Mouse (Mus musculus): ENCODE measurements around the gene Gm38100. TPM values are rescaled to one million over a fixed set of nuclear protein-coding genes. Genes with fewer than 3 reads are reported as not detected.

The Gm38100 gene
- polyA plus RNA-seq, 1 experiment from 2014 or later, result not detected

DNA sequence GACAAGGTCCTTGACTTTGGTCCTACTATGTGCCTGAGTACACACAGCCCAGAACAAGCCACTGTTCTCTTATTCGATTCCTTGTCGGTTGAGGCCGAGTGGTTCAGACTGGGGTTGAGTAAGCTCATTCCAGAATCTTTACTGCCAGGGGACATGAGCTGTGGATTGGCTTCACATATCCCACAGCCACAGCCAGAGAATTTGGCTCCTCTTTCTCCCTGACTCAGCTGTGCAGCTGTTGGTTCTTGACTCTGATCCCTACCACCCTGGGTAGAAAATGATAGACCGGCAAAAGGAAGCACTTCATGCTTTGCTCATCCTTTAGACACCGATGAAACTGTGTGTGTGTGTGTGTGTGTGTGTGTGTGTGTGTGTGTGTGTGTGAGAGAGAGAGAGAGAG, 11.3 kb downstream of the Gm38100 start:
- WGBS, result 96% methylated on average over 5 of the region's 5 CpGs
- H3K9me3 ChIP-seq, result no peaks in the 10 kb centered on the region
- H3K36me3 ChIP-seq (replicated peaks), result no peaks in the 10 kb centered on the region
- H3K4me1 ChIP-seq, result 0 out of 2 replicates have a peak, but pooled peaks cover 2% of the 10 kb centered on the region
- DNase-seq (ENCODE audit: low spot score), result no peak
- H3K27ac ChIP-seq (replicated peaks), result no peak overlapping the region
- no peaks in the 10 kb centered on the region; the same call in 1 of the 2 replicates for H3K27me3 ChIP-seq (replicated peaks; ENCODE audit: low read depth, poor library complexity, severe bottlenecking)
- no peak overlapping the region for H3K4me3 ChIP-seq

DNA sequence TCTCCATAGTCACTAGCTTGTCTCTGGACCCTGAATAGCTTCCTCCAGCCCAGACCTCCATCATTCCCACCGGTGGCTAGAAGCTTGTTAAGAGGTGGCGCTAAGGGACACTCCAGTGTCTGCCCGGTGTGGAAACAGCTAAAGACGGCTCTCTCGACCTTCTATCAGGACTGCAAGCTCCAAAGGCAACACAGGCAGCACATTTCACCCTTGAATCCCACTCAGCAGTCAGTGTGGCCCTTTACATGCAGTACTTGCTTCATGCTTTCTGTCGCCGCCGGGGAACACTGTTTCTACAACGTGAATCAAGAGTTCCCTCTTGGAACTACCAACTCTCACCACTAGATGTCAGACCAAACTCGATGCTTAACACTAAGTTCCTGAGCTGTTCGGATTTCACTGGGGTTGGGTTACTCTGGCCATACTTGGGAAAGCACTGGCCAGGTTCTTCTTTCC, 16.2 kb downstream of the Gm38100 start:
- H3K4me1 ChIP-seq, result 0 out of 2 replicates have a peak, but pooled peaks cover 2% of the 10 kb centered on the region
- 14% methylated on average over 11 of the region's 11 CpGs for WGBS
- no peaks in the 10 kb centered on the region; the same call in 1 of the 2 replicates for H3K27me3 ChIP-seq (replicated peaks; ENCODE audit: low read depth, poor library complexity, severe bottlenecking)
- no peak overlapping the region for H3K27ac ChIP-seq (replicated peaks)
- no peaks in the 10 kb centered on the region for H3K36me3 ChIP-seq (replicated peaks)
- H3K4me3 ChIP-seq, result peak overlapping the region; percentile 37; the same call in 1 of the 2 replicates
- peak; percentile 72 for DNase-seq (ENCODE audit: low spot score)
- H3K9me3 ChIP-seq, result no peaks in the 10 kb centered on the region

DNA sequence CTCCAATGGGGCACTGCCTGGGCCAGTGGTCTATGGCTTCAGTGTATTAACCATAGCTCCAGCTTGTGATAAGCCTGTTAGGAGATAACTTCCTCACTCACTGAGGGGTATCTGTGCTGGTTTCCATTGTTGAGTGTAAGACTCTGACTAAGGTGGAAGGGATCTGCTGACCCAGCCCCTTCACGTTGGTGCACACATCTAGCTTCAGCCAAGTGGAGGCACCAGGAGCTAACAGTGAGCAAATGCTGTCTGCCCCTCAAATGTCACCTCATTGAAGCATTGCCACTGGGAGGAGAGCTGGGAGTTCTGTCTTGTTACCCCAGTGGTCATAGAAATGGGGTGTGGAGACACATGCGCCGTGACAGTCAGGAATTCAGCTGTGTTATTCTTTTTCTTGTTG, 18.6 kb downstream of the Gm38100 start:
- H3K27ac ChIP-seq (replicated peaks), result no peak overlapping the region
- WGBS, result 84% methylated on average over 3 of the region's 3 CpGs

DNA sequence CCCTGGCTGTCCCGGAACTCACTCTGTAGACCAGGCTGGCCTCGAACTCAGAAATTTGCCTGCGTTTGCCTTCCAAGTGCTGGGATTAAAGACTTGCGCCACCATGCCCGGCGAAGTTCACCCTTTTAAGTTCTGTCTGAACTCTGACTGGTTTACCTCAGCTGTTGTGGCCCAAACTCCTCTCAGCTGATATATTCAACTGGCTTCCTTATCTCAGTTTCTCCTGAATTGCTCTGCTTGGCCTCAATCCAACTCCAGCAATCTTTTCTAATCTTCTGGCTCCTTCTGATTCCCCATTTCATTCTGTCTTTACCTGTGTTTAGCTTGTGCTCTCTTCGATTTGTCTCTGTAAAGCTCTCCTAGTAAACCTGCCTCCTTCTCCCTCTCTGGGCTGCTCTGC, 23.0 kb downstream of the Gm38100 start:
- no peaks in the 10 kb centered on the region for H3K36me3 ChIP-seq (replicated peaks)
- H3K27ac ChIP-seq (replicated peaks), result no peak overlapping the region
- H3K9me3 ChIP-seq, result no peaks in the 10 kb centered on the region
- H3K4me1 ChIP-seq, result no peaks in the 10 kb centered on the region
- no peaks in the 10 kb centered on the region for H3K27me3 ChIP-seq (replicated peaks; ENCODE audit: low read depth, poor library complexity, severe bottlenecking)
- no peak for DNase-seq (ENCODE audit: low spot score)
- 92% methylated on average over 7 of the region's 7 CpGs for WGBS
- H3K4me3 ChIP-seq, result no peak overlapping the region

More for the DNA sequence above, 18.6 kb downstream of the Gm38100 start:
- H3K9me3 ChIP-seq, result no peaks in the 10 kb centered on the region
- no peak for DNase-seq (ENCODE audit: low spot score)
- H3K36me3 ChIP-seq (replicated peaks), result no peaks in the 10 kb centered on the region
- H3K4me3 ChIP-seq, result no peak overlapping the region
- H3K4me1 ChIP-seq, result 0 out of 2 replicates have a peak, but pooled peaks cover 2% of the 10 kb centered on the region
- H3K27me3 ChIP-seq (replicated peaks; ENCODE audit: low read depth, poor library complexity, severe bottlenecking), result no peaks in the 10 kb centered on the region; the same call in 1 of the 2 replicates

DNA sequence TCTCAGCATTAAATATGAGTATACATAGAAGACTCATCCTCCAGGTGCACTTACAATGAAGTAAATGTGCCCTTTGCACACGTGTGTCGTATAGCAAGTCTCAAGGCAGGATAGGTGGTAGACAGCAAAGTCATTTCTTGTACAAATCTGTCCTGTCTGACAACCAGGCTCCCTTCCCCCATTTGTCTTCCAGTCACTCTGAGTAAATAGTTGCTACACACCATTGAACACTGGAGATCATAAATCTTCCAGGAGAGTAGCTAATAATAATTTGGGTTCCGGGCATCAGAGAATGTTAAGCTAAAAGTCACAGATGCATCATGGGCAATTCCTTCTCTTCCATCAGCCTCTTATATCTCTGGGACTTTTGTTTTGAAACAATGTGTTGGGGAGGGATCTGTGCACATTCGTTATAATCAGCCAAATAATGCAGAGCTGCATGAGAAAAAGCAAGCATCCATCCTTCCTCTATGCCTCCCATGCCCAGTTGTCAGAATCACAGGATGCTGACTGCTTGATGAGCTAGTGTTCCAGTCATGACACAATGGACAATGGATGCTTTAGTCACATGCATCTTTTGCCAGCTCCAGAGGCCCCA, 26.7 kb downstream of the Gm38100 start:
- H3K4me3 ChIP-seq, result no peak overlapping the region
- no peak overlapping the region for H3K27ac ChIP-seq (replicated peaks)
- no peaks in the 10 kb centered on the region for H3K36me3 ChIP-seq (replicated peaks)
- H3K27me3 ChIP-seq (replicated peaks; ENCODE audit: low read depth, poor library complexity, severe bottlenecking), result no peaks in the 10 kb centered on the region
- peaks cover 6% of the 10 kb centered on the region; the same call in 1 of the 2 replicates for H3K4me1 ChIP-seq
- DNase-seq (ENCODE audit: low spot score), result no peak
- no peaks in the 10 kb centered on the region for H3K9me3 ChIP-seq
- 84% methylated on average over 4 of the region's 4 CpGs for WGBS

DNA sequence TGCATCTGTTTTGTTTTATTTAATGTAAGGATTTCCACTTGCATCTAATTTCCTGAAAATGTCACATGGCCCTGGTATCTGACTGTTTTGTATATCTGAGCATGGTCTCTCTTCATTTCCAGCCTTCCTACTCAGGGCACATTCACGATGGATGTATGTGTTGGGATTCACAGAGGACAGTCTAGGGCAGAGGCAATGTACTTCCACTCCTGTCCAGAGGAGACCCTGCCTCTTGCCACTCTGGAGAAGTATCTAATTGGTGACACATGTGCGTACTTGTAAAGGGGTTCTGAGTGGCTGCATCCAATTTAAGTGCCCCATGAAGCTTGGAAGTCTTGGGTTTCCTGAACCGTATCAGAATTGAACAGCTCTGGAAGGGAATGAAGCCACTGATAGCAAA, 30.3 kb downstream of the Gm38100 start:
- H3K27me3 ChIP-seq (replicated peaks; ENCODE audit: low read depth, poor library complexity, severe bottlenecking), result no peaks in the 10 kb centered on the region
- H3K9me3 ChIP-seq, result no peaks in the 10 kb centered on the region
- H3K4me1 ChIP-seq, result peaks cover 6% of the 10 kb centered on the region; the same call in 1 of the 2 replicates
- H3K4me3 ChIP-seq, result no peak overlapping the region
- no peaks in the 10 kb centered on the region for H3K36me3 ChIP-seq (replicated peaks)
- no peak for DNase-seq (ENCODE audit: low spot score)
- no peak overlapping the region for H3K27ac ChIP-seq (replicated peaks)
- 51% methylated on average over 3 of the region's 3 CpGs for WGBS

DNA sequence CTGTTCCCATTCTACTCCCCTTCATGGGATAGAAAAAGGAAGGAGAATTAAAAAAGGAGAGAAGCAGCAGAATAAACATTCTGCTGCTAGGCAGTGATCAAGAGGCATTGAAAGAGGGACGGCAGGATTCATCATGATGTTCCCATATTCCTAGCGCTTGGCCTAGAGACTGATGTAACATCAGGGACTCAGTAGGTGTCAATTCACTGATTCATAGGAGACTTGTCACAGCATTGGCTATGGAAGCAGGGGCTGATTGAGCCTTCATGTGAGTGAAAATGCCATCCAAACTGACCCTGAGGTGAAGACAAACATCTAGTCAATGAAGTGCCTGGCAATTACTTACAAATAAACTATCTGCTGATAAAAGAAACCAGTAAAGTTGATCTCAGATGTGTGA, 30.7 kb downstream of the Gm38100 start:
- Histone ChIP-seq H3K4me3 (no peak overlapping the region), H3K36me3 (replicated peaks) (no peaks in the 10 kb centered on the region), H3K4me1 (peaks cover 6% of the 10 kb centered on the region; the same call in 1 of the 2 replicates), H3K27me3 (replicated peaks; ENCODE audit: low read depth, poor library complexity, severe bottlenecking) (no peaks in the 10 kb centered on the region), H3K9me3 (no peaks in the 10 kb centered on the region), H3K27ac (replicated peaks) (no peak overlapping the region)
- 85% methylated on average over 2 of the region's 2 CpGs for WGBS
- DNase-seq (ENCODE audit: low spot score), result no peak

DNA sequence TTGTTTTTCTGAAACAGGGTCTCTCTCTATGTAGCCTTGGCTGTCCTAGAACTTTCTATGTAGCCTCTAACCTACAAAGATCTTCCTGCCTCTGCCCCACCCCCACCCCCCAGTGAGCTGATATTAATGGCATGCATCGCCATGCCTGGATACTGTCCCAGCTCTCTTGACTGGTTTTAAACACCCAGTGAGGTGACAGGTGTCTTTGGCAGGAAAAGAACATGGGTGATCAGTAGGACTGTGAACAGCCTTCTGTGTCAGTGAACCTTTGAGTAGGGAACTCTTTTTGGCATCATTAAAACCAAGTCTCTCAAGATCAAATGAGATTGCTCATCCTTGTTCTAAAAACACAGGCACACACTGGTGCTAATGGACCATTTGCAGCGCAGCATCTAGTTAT, 41.7 kb downstream of the Gm38100 start:
- Histone ChIP-seq H3K9me3 (no peaks in the 10 kb centered on the region), H3K27me3 (replicated peaks; ENCODE audit: low read depth, poor library complexity, severe bottlenecking) (no peaks in the 10 kb centered on the region), H3K4me3 (no peak overlapping the region), H3K27ac (replicated peaks) (no peak overlapping the region), H3K36me3 (replicated peaks) (no peaks in the 10 kb centered on the region), H3K4me1 (no peaks in the 10 kb centered on the region)
- DNase-seq (ENCODE audit: low spot score), result no peak
- WGBS, result 92% methylated on average over 2 of the region's 2 CpGs

DNA sequence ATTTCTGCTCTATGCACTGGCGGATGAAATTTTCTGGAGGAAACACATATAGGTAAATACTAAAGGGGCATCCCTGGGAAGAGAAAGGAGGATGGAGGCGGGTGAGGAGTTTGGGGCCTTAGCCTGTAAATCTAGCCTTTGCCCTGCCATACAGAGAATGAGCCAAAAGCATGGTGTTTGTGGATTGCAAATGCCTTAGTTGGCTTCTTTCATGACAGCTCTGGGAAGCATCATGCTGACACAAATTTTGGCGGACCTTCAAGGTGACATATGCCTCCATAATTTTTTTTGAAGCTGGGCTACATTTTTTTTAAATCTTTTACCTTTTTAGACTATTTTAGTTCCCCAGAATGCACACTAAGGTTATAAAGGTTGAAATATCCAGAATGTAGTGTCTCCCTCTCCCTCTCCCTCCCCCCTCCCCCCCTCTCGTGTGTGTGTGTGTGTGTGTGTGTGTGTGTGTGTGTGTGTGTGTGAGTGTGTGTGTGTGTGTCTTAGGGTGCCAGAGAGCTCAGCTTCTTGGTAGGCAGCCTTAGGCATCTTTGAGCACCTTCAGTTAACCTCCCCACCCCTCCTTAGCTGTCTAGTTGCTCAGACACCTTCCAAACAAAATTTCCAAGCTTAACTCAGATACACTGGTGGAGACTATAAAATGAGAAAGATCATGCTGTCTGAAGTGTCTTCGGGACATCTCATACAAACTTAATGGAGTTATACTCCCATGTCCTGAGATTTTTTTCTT, 47.0 kb downstream of the Gm38100 start:
- H3K36me3 ChIP-seq (replicated peaks), result no peaks in the 10 kb centered on the region
- H3K27me3 ChIP-seq (replicated peaks; ENCODE audit: low read depth, poor library complexity, severe bottlenecking), result no peaks in the 10 kb centered on the region
- no peak overlapping the region for H3K4me3 ChIP-seq
- no peak for DNase-seq (ENCODE audit: low spot score)
- no peaks in the 10 kb centered on the region for H3K9me3 ChIP-seq
- H3K27ac ChIP-seq (replicated peaks), result no peak overlapping the region
- WGBS, result 83% methylated on average over 5 of the region's 5 CpGs
- no peaks in the 10 kb centered on the region for H3K4me1 ChIP-seq

DNA sequence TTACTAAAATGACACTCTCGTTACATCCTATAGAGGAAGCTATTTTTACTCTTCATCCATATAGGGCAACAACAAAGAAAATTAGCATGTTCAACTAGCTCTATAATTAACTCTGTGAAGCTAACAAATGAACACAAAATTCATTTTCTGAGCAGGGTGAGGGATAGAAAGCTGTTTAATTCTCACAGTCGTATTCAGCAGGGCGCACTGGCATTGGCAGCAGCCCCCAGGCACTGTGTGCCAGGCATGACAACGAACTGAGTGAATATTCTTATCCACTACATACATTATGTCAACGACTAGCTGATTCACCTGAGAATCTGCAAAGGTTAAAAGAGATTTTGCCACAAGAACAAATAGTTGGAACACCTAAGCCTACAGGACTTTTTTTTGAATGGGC, 50.6 kb downstream of the Gm38100 start:
- Histone ChIP-seq H3K27me3 (replicated peaks; ENCODE audit: low read depth, poor library complexity, severe bottlenecking) (no peaks in the 10 kb centered on the region), H3K27ac (replicated peaks) (no peak overlapping the region), H3K4me1 (no peaks in the 10 kb centered on the region), H3K4me3 (no peak overlapping the region), H3K36me3 (replicated peaks) (no peaks in the 10 kb centered on the region), H3K9me3 (no peaks in the 10 kb centered on the region)
- no peak for DNase-seq (ENCODE audit: low spot score)
- WGBS, result 80% methylated on average over 5 of the region's 5 CpGs

Other genes starting within 250 kb of the Gm38100 start
- 9.5 and 11.6 TPM in 2 replicates for gene Opn3, start 227.6 kb upstream of the Gm38100 start, polyA plus RNA-seq (2016; fragmentation: Nextera tagmentation; extraction: Ambion mirVana)
- gene Chml, start 227.4 kb upstream of the Gm38100 start, polyA plus RNA-seq (2016; fragmentation: Nextera tagmentation; extraction: Ambion mirVana), result 5.0 and 5.2 TPM in 2 replicates
- gene Wdr64, start 221.7 kb upstream of the Gm38100 start, polyA plus RNA-seq (2016; fragmentation: Nextera tagmentation; extraction: Ambion mirVana), result not detected in 2 replicates
- gene Exo1, start 39.7 kb upstream of the Gm38100 start, polyA plus RNA-seq (2016; fragmentation: Nextera tagmentation; extraction: Ambion mirVana), result 155 and 158 TPM in 2 replicates
- 0.69 and 0.98 TPM in 2 replicates for gene Rbm8a2, start 58.8 kb downstream of the Gm38100 start, polyA plus RNA-seq (2016; fragmentation: Nextera tagmentation; extraction: Ambion mirVana)